Mouse (Mus musculus): ENCODE results near the gene Ehd3. TPM values are rescaled to one million over a fixed set of nuclear protein-coding genes. Genes with fewer than 3 reads are reported as not detected.
A peak's percentile ranks its signal among the peaks of the same experiment; 100 is the strongest.

Gene Ehd3
- polyA plus RNA-seq, 1 experiment from 2014 or later = 29.8 TPM

- no peak overlapping the region for H3K4me2 ChIP-seq
- H3K4me1 ChIP-seq = no peaks in the 10 kb centered on the region
- no peak for ATAC-seq
- H3K4me3 ChIP-seq = no peak overlapping the region
- H3K27me3 ChIP-seq (replicated peaks) = no peaks in the 10 kb centered on the region
- WGBS (ENCODE audit: insufficient replicate concordance) = 63% methylated on average over 9 of the region's 9 CpGs
- no peaks in the 10 kb centered on the region for H3K36me3 ChIP-seq
- no peak overlapping the region for H3K27ac ChIP-seq
- H3K9me3 ChIP-seq (replicated peaks) = peaks cover 11% of the 10 kb centered on the region; the same call in 1 of the 2 replicates
- no peak overlapping the region for H3K9ac ChIP-seq
Observed at GRCm38 (mm10) chr17:73869008-73869685, 65.2 kb downstream of the Ehd3 start.

GRCm38 (mm10) chr17:73870956-73871605 is 67.1 kb downstream of the Ehd3 start:
- no peaks in the 10 kb centered on the region for H3K27me3 ChIP-seq (replicated peaks)

GRCm38 (mm10) chr17:73875268-73875667 is 71.3 kb downstream of the Ehd3 start:
- Histone ChIP-seq H3K4me2 (no peak overlapping the region), H3K9ac (no peak overlapping the region), H3K4me1 (no peaks in the 10 kb centered on the region), H3K36me3 (no peaks in the 10 kb centered on the region), H3K27me3 (replicated peaks) (no peaks in the 10 kb centered on the region), H3K4me3 (no peak overlapping the region), H3K9me3 (replicated peaks) (peaks cover 10% of the 10 kb centered on the region; the same call in 1 of the 2 replicates), H3K27ac (no peak overlapping the region)
- WGBS (ENCODE audit: insufficient replicate concordance) = 55% methylated on average over 4 of the region's 4 CpGs
- no peak for ATAC-seq

More at GRCm38 (mm10) chr17:73870956-73871605, 67.1 kb downstream of the Ehd3 start:
- H3K4me3 ChIP-seq = no peak overlapping the region
- WGBS (ENCODE audit: insufficient replicate concordance) = 71% methylated on average over 14 of the region's 14 CpGs
- no peak overlapping the region for H3K9ac ChIP-seq
- no peak overlapping the region for H3K4me2 ChIP-seq
- H3K36me3 ChIP-seq = no peaks in the 10 kb centered on the region
- peaks cover 10% of the 10 kb centered on the region; the same call in 1 of the 2 replicates for H3K9me3 ChIP-seq (replicated peaks)
- no peaks in the 10 kb centered on the region for H3K4me1 ChIP-seq
- no peak overlapping the region for H3K27ac ChIP-seq
- ATAC-seq = no peak

GRCm38 (mm10) chr17:73875674-73876073 is 71.7 kb downstream of the Ehd3 start:
- no peaks in the 10 kb centered on the region for H3K27me3 ChIP-seq (replicated peaks)
- H3K27ac ChIP-seq = no peak overlapping the region
- H3K9ac ChIP-seq = no peak overlapping the region
- H3K36me3 ChIP-seq = no peaks in the 10 kb centered on the region
- ATAC-seq = no peak
- peaks cover 10% of the 10 kb centered on the region; the same call in 1 of the 2 replicates for H3K9me3 ChIP-seq (replicated peaks)
- H3K4me2 ChIP-seq = no peak overlapping the region
- no peak overlapping the region for H3K4me3 ChIP-seq
- no peaks in the 10 kb centered on the region for H3K4me1 ChIP-seq
- WGBS (ENCODE audit: insufficient replicate concordance) = 55% methylated on average over 7 of the region's 7 CpGs

- 83% methylated on average over 10 of the region's 10 CpGs for WGBS (ENCODE audit: insufficient replicate concordance)
- H3K4me3 ChIP-seq = no peak overlapping the region
Observed at GRCm38 (mm10) chr17:73879262-73879916, 75.5 kb downstream of the Ehd3 start.

GRCm38 (mm10) chr17:73880286-73880685 is 76.4 kb downstream of the Ehd3 start:
- H3K4me3 ChIP-seq = no peak overlapping the region
- no peak for ATAC-seq
- no peak overlapping the region for H3K27ac ChIP-seq
- H3K9ac ChIP-seq = no peak overlapping the region
- H3K4me1 ChIP-seq = no peaks in the 10 kb centered on the region
- H3K27me3 ChIP-seq (replicated peaks) = no peaks in the 10 kb centered on the region
- H3K9me3 ChIP-seq (replicated peaks) = peaks cover 3% of the 10 kb centered on the region; the same call in 1 of the 2 replicates
- no peak overlapping the region for H3K4me2 ChIP-seq
- 71% methylated on average over 6 of the region's 6 CpGs for WGBS (ENCODE audit: insufficient replicate concordance)
- H3K36me3 ChIP-seq = no peaks in the 10 kb centered on the region

More at GRCm38 (mm10) chr17:73879262-73879916, 75.5 kb downstream of the Ehd3 start:
- H3K9ac ChIP-seq = no peak overlapping the region
- peaks cover 3% of the 10 kb centered on the region; the same call in 1 of the 2 replicates for H3K9me3 ChIP-seq (replicated peaks)
- no peaks in the 10 kb centered on the region for H3K36me3 ChIP-seq
- no peak for ATAC-seq
- no peaks in the 10 kb centered on the region for H3K27me3 ChIP-seq (replicated peaks)
- H3K27ac ChIP-seq = no peak overlapping the region
- no peaks in the 10 kb centered on the region for H3K4me1 ChIP-seq
- H3K4me2 ChIP-seq = no peak overlapping the region

GRCm38 (mm10) chr17:73881295-73881694 is 77.4 kb downstream of the Ehd3 start:
- Histone ChIP-seq H3K9ac (no peak overlapping the region), H3K4me1 (no peaks in the 10 kb centered on the region), H3K36me3 (no peaks in the 10 kb centered on the region), H3K27ac (no peak overlapping the region), H3K27me3 (replicated peaks) (no peaks in the 10 kb centered on the region), H3K4me3 (no peak overlapping the region), H3K9me3 (replicated peaks) (no peaks in the 10 kb centered on the region), H3K4me2 (no peak overlapping the region)
- WGBS (ENCODE audit: insufficient replicate concordance) = 26% methylated on average over 6 of the region's 6 CpGs
- ATAC-seq = 0 out of 2 replicates have a peak, but pooled peaks have one; percentile 27

Other genes starting within 250 kb of the Ehd3 start
- 0.23 and 0.28 TPM in 2 replicates for gene Galnt14, start 93.7 kb upstream of the Ehd3 start, polyA plus RNA-seq (2016; fragmentation: Nextera tagmentation; extraction: Ambion mirVana)
- gene Xdh, start 146.1 kb downstream of the Ehd3 start, polyA plus RNA-seq (2016; fragmentation: Nextera tagmentation; extraction: Ambion mirVana) = 0.35 and 0.56 TPM in 2 replicates
- gene Srd5a2, start 243.8 kb downstream of the Ehd3 start, polyA plus RNA-seq (2016; fragmentation: Nextera tagmentation; extraction: Ambion mirVana) = not detected in 2 replicates